Mouse (Mus musculus): ENCODE measurements at regions not wholly inside any gene's neighbourhood (a gene's known extent, or its start where the extent isn't known, plus 50 kb on each side); places are given as distances from the start of the nearest gene placed in this dataset.

DNA sequence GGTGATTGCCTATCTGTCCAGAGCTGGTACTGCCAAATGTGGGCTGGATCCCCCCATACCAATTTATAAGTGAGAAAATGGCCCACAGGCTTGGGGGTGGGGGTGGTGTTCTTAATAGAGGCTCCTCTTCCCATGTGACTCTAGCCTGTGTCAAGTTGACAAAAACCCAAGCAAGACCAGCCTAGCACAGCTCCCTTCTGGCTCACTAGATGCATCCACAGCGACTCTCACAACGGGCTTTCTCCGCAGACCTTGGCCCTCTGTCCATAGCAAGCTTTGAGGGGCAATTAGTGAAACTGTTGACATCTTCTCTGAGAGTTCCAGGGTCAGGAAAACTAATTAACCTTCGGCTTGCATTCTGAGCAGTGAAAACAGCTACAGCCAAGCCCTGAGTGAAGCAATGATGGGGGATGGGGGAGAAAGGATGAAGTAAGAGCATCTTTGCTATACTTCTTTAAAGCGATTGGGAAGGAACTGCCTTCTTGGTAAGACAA lies 281.3 kb downstream of the Cdh26 start:
- peak in 1 of 2 experiments; percentile 22 for DNase-seq (ENCODE audit: low spot score in 2 of 2)

DNA sequence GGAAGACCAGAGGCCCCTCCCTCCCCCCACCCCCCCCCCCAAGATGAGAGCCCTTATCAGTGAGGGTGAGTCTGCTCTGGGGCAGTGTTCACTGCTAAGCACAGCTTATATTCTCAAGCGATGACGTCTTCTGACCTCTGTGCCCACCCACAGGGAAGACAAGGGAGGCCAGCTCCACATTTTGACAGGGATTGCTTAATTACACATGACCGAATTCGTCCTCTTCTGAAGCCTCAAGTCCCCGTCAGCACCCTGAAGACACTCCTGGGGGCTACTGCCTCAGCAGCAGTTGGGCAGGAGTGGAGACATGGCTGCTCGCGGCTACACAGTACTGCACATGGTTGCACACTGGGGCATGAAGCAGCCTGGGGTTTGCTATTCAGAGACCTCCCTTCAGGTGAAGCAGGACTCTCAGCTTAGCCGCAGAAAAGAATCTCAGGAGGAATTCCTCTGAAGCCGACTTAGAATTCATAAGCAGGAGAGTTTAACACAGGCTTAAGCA lies 282.1 kb downstream of the Cdh26 start:
- no peak for DNase-seq (ENCODE audit: low spot score in 2 of 2)

DNA sequence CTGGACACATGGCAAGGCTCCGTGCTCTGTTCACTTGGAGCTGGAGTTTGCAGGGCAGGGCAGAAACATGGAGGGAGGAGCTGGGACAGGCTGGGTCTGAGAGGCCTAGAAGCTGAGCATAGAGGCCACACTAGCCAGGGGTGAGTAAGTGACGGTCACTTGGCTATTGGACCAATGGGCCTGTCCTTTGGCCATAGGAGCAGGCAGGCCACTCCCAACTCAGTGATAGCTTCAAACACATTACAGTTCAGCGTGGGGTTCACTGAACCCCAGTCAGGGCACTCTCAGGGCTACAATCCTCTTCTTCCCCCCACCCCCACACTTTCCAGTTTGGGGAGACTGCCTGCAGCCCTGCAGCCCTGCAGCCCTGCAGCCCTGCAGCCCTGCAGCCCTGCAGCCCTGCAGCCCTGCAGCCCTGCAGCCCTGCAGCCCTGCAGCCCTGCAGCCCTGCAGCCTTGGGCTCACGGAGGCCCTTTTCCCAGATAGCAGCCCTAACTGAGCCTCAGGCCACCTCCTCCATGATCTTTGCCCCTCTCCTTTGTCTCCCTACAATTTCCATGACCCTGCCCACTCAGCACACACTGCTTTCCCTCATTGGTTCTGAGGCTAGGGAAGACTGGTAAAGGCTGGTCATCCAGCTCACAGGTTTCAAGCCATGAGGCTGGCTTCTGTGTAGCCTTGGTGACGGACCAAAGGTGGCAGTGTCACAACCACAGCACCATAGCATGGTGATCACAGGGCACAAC lies 285.3 kb downstream of the Cdh26 start:
- no peak for DNase-seq (ENCODE audit: low spot score in 2 of 2)

DNA sequence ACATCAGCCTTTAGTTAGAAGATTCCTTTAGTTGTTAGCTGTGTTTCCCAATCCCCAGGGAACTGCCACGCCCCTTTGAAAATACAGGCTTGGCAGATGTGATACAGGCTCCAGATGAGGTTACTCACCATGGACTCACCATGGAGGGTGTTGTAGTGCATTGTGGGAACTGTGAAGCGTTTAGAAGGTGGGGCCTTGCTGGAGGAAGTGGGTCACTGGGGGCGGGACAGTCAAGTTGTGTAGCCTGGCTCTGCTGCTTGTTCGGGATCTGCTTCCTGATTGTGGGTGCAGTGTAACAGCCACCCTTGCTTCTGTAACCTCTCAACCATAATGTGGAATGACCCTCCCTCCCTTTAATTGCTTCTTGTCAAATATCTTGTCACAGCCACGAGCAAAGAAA lies 287.7 kb downstream of the Cdh26 start:
- no peak for DNase-seq (ENCODE audit: low spot score in 2 of 2)

DNA sequence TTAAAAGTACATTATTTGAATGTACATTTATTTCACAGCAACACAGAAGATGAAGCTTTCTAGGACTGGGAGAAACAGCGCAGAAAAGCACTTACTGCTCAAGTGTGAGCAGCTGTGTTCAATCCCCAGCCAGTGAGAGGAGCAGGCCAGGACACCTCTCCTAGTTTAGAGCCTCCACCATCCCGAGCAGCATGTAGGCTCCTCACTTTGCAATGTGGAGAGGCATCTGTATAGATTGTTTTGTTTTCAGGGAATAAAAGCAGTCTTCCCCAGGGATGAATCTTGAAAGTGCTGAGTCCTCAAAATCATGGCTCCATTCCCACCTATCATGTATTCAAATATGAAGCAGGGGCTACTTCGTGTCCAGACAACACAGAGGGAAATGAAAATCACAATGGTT lies 293.1 kb downstream of the Cdh26 start:
- no peak for DNase-seq (ENCODE audit: low spot score in 2 of 2)

DNA sequence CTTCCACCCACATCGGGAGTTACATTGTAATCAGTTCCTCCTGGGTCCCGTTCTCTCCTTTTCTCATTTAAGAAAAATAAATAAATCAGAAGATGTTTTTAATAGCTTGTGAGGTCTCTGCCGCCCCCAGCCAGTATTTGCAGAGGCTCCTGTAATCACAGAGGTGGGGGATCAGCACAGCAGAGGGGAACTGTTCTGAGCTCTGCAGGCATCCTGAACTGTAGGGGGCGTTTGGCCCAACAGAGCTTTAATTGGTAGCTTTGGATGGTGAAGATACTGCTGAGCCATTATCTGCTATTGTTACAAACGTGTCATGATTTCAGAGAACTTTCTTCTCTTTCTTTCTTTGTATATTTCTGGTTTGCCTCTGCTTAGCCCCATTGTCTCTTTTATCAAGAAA lies 293.9 kb downstream of the Cdh26 start:
- DNase-seq (ENCODE audit: low spot score in 2 of 2) = no peak

DNA sequence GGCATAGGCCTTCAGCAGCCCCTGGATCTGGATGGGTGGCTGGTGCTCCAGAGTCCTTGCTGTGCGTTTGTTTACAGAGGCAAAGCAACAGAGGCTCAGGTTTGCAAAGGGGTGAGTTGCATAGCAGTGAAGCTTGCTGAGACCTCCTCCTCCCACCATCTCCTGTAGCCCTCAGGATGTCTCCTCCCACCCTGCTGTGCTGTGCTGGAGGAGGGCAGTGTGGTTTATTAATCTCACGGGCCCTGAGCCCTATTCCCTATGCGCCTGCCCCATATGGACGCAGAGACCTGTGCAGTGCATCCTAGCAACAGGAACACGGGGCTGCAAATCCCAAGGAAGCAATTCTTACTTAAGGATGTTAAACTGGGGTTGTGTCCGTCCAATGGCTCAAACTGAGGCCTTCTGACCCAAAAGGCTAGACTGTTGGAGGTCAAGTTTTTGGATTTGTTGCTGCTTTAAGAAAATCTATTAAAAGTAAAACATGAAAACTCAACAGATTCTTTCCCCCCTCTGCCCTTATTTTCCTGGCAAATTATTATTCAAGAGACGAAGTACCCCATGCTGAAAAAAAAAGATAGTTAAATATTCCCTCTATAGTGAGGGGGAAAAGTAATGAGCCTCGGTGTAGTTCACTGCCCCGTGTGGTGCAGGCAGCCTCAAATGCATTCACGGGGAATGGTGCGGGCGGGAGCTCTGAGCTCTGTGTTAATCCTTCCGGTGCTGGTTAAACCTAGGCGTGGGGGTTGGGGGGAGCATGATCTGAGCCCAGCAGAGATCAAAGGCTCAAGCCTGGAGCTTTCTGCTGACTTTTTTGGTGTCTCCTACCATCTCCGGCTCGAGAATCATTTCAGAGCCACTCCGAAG lies 297.8 kb downstream of the Cdh26 start:
- no peak for DNase-seq (ENCODE audit: low spot score in 2 of 2)

DNA sequence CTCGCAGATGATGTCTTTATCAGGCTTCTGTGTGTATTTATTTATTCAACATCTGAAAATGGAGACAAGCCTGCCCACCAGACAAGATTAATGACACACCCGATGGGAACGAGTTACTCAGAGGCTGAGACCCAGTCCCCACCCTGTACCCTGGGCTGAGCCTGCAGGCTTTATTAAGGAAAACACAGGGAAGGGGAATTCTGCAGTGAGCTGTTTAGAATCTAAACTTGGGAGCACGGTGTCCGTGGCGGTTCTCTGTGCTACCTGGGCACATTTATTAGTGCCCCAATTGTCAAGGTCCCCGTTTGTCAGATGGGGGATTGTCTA lies 298.4 kb downstream of the Cdh26 start:
- DNase-seq (ENCODE audit: low spot score in 2 of 2) = no peak

DNA sequence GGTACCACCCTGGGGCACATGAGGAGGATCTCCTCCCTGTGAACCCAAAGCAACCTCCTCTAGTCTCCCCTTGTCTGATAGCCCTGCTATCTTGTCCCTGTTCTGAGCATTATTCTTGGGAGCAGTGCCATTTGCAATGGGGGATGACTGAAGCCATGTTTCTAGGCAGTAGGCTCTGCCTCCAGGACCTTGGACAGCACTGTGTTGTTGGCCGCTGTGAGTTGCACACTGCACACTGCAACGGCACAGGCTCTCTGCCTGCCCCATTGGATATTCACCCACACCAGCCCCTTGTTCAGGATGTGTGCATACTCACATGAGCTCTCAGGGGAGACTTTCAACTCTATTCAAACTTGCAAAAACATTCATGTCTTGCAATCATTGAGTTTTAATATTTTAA lies 304.8 kb downstream of the Cdh26 start:
- DNase-seq (ENCODE audit: low spot score in 2 of 2) = no peak

DNA sequence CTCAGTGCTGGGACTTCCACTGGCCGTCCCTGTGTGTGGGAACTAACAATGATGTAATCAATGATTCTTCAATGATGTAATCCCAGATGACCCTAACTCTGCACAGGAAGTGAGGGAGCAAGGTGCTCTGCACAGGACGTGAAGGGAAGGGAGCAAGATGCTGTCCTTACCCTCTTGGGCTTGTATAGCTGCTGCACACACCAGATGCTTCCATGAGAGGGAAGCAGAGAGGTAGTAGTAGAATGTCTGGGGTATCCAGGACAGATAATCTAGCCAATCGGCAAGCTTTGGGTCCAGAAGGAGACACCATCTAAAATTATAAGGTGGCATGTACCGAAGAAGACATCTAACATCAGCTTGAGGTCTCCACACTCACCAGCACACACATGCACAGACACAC lies 314.3 kb downstream of the Cdh26 start:
- no peak for DNase-seq (ENCODE audit: low spot score in 2 of 2)

DNA sequence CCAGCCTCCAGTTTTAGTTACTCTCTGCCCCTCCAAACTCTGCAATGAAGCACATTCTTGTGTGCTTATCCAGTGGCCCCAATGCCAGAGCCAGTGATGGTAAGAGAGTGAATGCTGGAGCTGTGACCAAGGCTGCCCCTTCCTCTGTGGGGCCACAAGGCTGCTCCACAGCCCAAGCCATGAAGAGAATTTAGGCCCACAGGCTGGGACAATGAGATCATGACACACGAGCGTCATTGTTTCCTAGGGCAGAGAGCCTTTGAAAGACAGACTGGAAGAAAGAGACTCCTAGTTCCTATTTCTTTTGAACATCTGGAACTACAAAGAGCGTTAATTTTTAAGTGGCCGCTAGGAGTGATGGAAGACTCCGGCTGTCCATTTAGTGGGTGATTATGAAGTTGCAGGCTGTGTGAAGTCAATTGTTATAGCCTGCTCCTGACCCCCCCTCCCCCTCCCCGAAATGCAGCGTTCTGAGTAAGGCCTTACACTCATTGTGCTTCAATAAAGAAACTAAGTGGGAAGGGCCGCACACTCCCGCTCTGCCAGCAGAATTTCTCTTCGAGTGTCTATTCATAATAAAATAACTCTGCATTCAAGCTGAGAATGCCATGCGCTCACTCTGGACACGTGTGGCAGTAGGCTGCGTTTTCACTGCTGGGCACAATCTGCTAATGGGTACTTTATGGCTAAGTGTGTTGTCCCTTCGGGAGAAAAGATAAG lies 315.1 kb downstream of the Cdh26 start:
- no peak for DNase-seq (ENCODE audit: low spot score in 2 of 2)

DNA sequence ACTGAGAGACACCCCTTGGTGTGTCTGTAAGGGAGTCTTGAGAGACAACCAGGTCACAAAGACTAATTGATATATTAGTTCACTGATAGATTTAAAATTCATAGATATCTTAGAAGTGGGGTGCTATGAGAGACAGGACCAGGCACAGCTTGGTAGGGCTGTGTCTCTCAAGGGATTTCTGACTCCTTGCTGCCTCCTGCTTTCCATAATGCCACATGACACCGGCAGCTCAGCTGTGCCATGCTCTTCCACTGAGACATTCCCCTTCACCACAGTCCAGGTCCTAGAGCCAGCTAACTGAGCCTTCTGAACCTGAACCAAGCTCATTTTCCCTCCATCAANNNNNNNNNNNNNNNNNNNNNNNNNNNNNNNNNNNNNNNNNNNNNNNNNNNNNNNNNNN lies 320.9 kb downstream of the Cdh26 start:
- no peak for DNase-seq (ENCODE audit: low spot score in 2 of 2)

DNA sequence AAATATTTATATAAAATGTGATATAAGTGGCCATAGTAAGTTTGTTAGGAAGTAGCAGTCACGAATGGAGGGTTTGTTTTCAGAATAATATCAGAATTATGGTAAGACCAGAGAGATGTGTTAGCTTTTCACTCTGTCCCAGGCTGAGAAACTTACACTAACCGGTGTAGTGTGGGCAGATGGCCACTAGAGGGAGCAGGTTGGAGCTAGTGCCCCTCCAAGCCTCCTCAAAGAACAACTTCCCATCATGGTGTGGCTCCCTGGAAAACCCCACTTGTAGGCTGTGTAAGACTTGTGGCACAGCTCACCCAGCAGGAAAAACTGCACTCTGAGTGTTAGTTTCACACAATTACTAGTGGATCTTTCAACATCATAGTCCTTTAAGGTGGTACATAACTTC lies 328.0 kb downstream of the Cdh26 start:
- DNase-seq (ENCODE audit: low spot score in 2 of 2) = peak; percentile 34 to 79

DNA sequence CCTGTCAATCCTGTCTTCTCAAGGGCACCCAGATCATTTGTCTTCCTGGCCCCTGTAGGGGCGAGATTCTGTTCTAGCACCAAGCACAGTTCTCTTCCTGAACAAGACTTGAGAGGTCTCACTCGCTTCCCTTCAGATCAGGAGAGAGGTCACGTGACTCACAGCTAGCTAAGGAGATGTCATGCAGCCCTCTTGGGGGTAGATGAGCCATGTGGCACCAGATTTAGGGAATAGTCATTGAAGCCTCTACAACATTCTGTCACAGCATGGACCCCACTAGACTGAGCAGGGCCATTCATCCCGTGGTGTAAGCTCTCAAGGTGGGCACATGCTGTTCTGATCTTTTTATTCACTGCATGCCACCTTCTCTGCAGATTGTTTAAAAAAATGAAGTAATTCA lies 338.2 kb downstream of the Cdh26 start:
- no peak for DNase-seq (ENCODE audit: low spot score in 2 of 2)

DNA sequence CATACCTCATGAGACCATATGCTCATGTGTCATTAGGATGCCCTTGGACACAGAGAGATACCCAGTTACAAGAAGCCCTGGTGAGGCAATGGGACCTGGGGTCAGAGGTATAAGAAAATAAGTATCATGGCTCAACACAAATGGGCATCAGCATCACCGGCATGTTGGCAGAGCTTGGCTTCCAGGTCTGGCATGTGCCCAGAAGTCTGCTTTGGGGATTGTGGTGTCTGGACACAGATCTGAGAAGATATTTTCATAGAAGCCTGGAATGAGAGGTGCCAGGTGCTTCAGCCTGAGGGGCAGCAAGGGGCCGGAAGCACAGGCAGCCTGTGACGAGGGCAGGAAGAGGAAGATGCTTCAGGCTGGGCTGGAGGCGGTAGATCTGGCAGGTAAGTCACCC lies 338.7 kb downstream of the Cdh26 start:
- DNase-seq (ENCODE audit: low spot score in 2 of 2) = no peak

DNA sequence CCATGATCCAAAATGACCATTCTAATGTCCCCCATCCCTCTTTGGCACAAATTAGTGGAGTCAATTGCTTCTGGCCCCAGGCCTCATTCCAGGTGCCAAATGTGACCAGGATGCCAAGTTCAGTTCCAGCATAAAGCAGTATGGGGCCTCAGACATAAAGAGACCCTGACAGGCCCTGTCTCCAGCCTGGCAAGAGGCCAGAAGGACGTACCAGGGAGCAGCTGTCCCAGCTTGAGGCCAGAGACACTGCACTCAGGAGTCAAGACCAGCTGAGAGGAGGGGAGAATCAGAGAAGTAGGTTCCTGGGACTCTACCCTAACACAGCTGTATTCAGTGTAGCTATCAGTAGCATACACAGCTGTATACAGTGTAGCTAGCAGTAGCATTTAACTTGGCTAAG lies 341.1 kb downstream of the Cdh26 start:
- no peak for DNase-seq (ENCODE audit: low spot score in 2 of 2)

DNA sequence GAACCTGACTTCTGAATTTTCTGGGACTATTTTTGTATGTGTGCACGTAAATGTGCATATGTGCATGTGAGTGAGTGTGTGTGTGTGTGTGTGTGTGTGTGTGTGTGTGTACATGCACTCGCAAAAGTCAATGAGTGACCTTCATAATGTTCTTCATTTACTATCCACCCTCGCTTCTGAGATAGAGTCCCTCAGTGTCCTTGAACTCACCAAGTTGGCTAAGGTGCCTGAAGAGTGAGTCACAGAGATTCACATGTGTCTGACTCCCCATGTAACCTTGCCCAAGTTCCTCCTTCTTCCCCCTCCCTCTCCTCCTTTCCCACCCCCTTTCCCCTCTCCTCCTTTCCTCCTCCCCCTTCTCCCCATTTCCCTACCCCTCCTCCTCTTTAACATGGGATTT lies 341.6 kb downstream of the Cdh26 start:
- DNase-seq (ENCODE audit: low spot score in 2 of 2) = no peak

DNA sequence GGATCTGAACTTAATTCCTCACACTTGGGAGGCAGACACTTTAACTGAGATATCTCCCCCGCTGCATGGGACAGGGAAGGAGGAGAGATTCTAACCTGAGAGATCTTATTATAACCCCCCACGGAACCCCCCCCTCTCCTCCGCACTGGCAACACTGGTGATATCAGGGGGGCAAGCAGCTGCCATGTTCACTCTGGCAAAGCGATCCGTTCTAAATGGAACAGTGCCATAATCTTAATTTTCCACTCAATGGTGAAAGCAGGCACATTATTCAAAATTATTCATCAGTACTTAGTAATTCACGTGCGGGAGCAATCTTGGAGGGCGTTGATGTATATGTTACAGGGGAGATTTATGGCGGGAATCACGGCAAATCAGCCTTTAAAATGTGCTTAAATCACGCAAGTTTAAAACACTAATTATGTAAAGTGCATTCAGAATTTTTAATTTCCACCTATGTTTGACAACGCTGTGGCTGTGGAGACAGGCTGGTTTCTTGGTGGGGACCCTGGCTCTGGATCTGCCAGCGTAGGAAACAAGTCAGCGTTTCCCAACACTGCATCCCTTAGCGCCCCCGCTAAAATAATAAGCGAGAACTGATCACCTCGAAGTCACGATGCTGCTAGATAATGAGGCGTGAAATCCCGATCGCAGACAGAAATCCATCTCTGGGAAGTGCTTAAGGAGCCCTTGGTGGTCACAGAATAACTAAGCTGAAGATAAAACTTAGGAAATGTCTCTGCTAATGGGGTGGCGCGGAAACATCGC lies 354.7 kb downstream of the Cdh26 start:
- no peak for DNase-seq (ENCODE audit: low spot score in 2 of 2)

DNA sequence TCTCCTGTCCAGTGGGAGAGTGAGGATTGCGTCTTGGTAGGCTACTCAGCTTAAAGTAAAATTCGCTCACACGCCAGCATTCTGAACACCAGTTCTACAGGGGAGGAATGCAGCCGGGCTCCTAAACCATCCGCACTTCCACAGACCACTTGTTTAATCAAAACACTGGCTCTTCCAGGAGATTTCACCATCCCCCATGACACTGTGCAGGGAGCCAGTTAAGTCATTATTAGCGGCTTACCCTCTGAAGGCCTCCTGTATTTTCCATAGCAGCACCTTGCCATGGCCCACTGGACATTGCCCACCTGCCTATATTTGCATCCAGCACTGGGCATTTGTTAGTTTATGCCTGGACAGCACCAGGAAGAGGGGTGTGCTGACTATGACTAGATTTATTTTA lies 355.5 kb downstream of the Cdh26 start:
- no peak for DNase-seq (ENCODE audit: low spot score in 2 of 2)

DNA sequence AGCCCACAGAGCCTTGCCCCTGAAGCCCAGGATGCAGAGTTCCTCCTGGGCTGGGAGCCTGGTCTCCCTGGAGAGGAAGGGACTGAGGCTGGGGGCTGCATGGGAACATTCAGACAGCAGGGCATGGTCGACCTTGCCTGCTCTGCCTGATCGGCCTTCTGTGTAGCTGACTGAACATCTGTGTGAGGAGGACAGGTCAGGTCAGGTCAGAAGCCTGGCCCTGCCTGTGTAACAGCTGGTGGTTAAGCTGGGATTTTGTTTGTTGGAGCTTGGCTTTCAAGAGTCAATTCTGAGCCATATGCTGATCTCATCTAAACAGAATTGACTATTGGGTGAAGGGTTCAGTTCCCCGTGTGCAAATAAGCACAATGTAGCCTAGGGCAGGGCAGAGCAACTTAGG lies 365.5 kb downstream of the Cdh26 start:
- no peak for DNase-seq (ENCODE audit: low spot score in 2 of 2)

DNA sequence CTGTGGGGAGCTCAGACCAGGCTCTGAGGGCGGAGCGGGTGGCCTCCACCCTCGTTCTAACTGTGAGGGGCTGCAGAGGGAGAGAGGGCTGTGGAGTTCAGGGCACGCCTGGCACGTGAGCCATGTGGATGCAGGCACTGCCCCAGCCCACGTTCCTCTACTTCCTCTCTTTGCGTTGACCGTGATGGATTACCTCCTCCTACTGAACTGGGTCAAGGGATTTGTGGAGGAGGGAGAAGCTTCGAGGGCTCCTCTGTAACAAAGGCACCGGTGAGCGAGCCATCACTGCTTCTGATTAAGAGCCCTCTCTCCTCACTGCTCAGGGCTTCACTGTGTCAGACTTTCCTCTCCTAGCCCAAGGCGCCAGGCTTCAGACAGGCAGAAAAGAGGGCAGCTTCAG lies 371.1 kb downstream of the Cdh26 start:
- no peak for DNase-seq (ENCODE audit: low spot score in 2 of 2)

Measured in layer of hippocampus, adult 8-10 months (tissue).